Mouse (Mus musculus) thymus, adult 2 months (tissue): ENCODE measurements around the gene Vgf. TPM values are rescaled to one million over a fixed set of nuclear protein-coding genes. Genes with fewer than 3 reads are reported as not detected.

ENCODE experiments used
- DNase-seq: peaks from one replicate; pipeline ENCODE4 v3.0.0; 2021
- H3K27ac ChIP-seq: fragments of 200-500 bp; 2 replicates; pipeline ENCODE4 v1.5.1; 2012; ENCODE audit warnings: low read length, control low read depth; ENCODE audit not compliant: control insufficient read depth, insufficient read depth
- H3K27me3 ChIP-seq: fragments of 200-500 bp; 2 replicates; pipeline ENCODE4 v1.6.1; 2012; ENCODE audit warnings: mild to moderate bottlenecking, low read length, moderate library complexity, mixed read lengths; ENCODE audit not compliant: control insufficient read depth, insufficient read depth
- H3K36me3 ChIP-seq: fragments of 200-500 bp; 2 replicates; pipeline ENCODE4 v1.6.1; 2012; ENCODE audit warnings: mild to moderate bottlenecking, low read length, moderate library complexity; ENCODE audit not compliant: control insufficient read depth, insufficient read depth
- H3K4me1 ChIP-seq: fragments of 200-500 bp; replicated peaks from 2 replicates; pipeline ENCODE4 v1.6.1; 2012; ENCODE audit warnings: low read length; ENCODE audit not compliant: control insufficient read depth, insufficient read depth
- H3K4me3 ChIP-seq: fragments of 200-500 bp; 2 replicates; pipeline ENCODE4 v1.5.1; 2012; ENCODE audit warnings: mild to moderate bottlenecking, low read length, control low read depth, moderate library complexity; ENCODE audit not compliant: control insufficient read depth, insufficient read depth
- CTCF ChIP-seq: fragments of 200-500 bp; IDR thresholded peaks from 2 replicates; pipeline ENCODE4 v1.5.1; 2012; ENCODE audit warnings: mild to moderate bottlenecking, control low read depth, low read length, moderate library complexity, borderline replicate concordance; ENCODE audit not compliant: control insufficient read depth, poor library complexity, insufficient read depth; ENCODE audit errors: extremely low read depth
- POLR2A ChIP-seq: fragments of 200-500 bp; IDR thresholded peaks from 2 replicates; pipeline ENCODE4 v1.6.1; 2012; ENCODE audit warnings: mild to moderate bottlenecking, low read length, control low read depth, moderate library complexity; ENCODE audit not compliant: control insufficient read depth, poor library complexity, insufficient read depth; ENCODE audit errors: extremely low read depth
- WGBS: fragments of 180-500 bp; shearing (Covaris S2); methylation state at CpG from one replicate; pipeline ENCODE4 v1.1.7; 2018; 5-methylcytosine and 5-hydroxymethylcytosine counted together
- polyA plus RNA-seq: library from polyadenylated mRNA; depleted of rRNA; stranded (reverse); fragments of >200 nt; gene quantifications from 2 replicates; pipeline ENCODE4 v1.2.3, GENCODE M21; 2012

The Vgf gene
- polyA plus RNA-seq, 1 experiment: 0.58 TPM

DNA sequence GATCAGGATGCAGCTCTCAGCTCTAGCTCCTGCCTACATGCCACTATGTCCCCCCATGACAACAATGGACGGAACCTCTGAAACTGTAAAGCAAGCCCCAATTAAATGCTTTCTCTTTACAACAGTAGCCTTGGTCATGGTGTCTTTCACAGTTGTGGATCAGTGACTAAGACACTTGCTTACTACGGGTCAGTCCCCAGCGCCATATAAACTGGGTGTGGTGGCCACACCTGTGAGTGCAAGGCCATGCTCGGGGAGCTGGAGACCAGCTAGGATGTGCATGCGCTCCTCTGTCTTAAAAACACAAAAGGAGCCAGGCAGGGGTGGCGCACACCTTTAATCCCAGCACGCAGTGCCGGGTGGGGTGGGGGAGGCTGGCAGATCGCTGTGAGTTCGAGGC, 13.3 kb downstream of the Vgf start:
- 97% methylated on average over 10 of the region's 10 CpGs for WGBS
- no peak for TF ChIP-seq CTCF
- TF ChIP-seq POLR2A: no peak
- no peaks in the 10 kb centered on the region for H3K27me3 ChIP-seq
- H3K4me1 ChIP-seq: no peaks in the 10 kb centered on the region
- no peak overlapping the region for H3K4me3 ChIP-seq
- no peak overlapping the region for H3K27ac ChIP-seq
- H3K36me3 ChIP-seq: peaks cover 7% of the 10 kb centered on the region
- DNase-seq: no peak

- Histone ChIP-seq H3K4me1 (peaks cover 9% of the 10 kb centered on the region), H3K27me3 (no peaks in the 10 kb centered on the region), H3K36me3 (peaks cover 7% of the 10 kb centered on the region), H3K27ac (no peak overlapping the region), H3K4me3 (no peak overlapping the region)
- WGBS: 94% methylated on average over 10 of the region's 10 CpGs
- DNase-seq: no peak
- TF ChIP-seq CTCF (no peak), POLR2A (no peak)
These were observed 15.2 kb downstream of the Vgf start for GRCm38 (mm10) chr5:137041442-137041841.

- 98% methylated on average over 7 of the region's 7 CpGs for WGBS
These were observed 17.8 kb downstream of the Vgf start for GRCm38 (mm10) chr5:137043997-137044396.

DNA sequence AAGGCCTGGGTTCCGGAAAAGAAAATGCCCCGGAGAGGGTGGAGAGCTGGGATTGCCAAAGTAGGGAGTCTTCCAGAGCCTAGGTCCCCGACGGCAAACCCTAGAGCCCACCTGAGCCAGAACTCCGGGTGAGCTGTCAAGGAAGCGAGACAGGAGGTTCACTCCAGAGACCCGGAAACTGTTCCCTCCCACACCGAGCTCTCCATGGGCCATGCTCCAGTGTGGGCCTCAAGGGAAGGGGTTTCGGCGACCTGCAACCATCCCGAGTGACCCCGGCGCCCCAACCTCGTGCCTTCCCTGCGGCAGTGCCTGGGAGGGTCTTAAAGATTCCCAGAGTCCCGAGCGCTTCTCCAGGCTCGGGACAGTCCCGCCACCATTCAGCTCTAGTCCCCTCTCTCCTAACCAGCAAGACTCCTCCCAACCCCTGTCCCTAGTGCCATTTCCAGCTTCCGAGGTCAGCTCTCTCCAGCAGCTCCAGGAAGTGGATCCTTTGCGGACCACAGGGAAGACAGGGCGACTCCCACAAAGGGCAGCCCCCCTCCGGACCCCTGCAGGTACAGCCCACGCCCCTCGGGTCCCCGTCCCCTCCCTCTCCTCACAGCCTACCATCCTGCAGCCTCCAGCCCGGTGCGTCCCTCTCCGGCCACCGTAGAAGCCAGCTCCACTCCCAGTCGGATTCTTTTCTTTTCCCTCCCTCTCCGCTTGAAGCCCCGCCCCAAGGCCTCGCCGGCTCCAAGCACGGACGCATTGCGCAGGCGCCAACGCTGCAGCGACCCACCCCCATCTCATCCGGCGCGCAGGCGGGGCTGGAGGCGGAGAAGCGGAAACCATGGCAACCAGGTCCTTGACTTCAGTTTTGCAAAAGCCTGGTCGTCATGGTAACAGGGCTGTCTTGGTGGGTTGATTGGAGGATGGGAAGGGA, 19.5 kb downstream of the Vgf start, which contains the start of gene Ap1s1:
TSS of gene Ap1s1 (minus strand) at position 734 of the 922 bp plus-strand sequence.
- TF ChIP-seq CTCF (peak; percentile 46; the same call in 1 of the 2 replicates), POLR2A (0 out of 2 replicates have a peak, but pooled peaks have one; percentile 37)
- peaks cover 9% of the 10 kb centered on the region for H3K4me1 ChIP-seq
- no peaks in the 10 kb centered on the region for H3K27me3 ChIP-seq
- DNase-seq: peak; percentile 99
- H3K4me3 ChIP-seq: peak within 1 kb of the TSS; percentile 82
- no peak within 1 kb of the TSS for H3K27ac ChIP-seq
- WGBS: under 1% methylated on average over 48 of the region's 48 CpGs
- no peaks in the 10 kb centered on the region; the same call in 1 of the 2 replicates for H3K36me3 ChIP-seq

More at GRCm38 (mm10) chr5:137043997-137044396, 17.8 kb downstream of the Vgf start:
- TF ChIP-seq CTCF: no peak
- TF ChIP-seq POLR2A: no peak
- no peak overlapping the region for H3K4me3 ChIP-seq
- no peak overlapping the region for H3K27ac ChIP-seq
- H3K4me1 ChIP-seq: peaks cover 9% of the 10 kb centered on the region
- no peaks in the 10 kb centered on the region for H3K27me3 ChIP-seq
- H3K36me3 ChIP-seq: no peaks in the 10 kb centered on the region; the same call in 1 of the 2 replicates
- DNase-seq: no peak

GRCm38 (mm10) chr5:137046324-137046718, 20.1 kb downstream of the Vgf start:
- TF ChIP-seq CTCF (no peak), POLR2A (no peak)
- H3K4me1 ChIP-seq: peaks cover 9% of the 10 kb centered on the region
- WGBS: 34% methylated on average over 5 of the region's 5 CpGs
- no peak overlapping the region for H3K4me3 ChIP-seq
- DNase-seq: no peak
- H3K27ac ChIP-seq: no peak overlapping the region
- no peaks in the 10 kb centered on the region; the same call in 1 of the 2 replicates for H3K36me3 ChIP-seq
- no peaks in the 10 kb centered on the region for H3K27me3 ChIP-seq

DNA sequence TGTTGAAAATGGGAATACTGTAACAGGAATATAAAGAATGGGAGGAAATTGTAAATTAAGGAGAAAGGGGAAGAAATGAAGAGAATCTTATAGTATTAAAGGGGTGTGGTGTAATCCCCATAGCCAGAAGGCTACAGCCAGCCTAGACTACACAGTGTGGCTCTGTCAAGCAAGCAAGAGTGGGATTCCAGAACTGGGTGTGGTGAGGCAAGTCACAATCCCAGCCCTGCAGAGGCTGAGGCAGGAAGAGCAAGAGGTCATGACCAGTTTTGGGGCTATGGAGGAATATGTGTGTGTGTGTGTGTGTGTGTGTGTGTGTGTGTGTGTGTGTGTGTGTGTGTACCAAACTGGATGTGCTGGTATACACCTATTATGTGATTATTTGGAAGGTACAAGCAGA, 20.8 kb downstream of the Vgf start:
- TF ChIP-seq POLR2A (no peak), CTCF (no peak)
- no peak for DNase-seq
- Histone ChIP-seq H3K27me3 (no peaks in the 10 kb centered on the region), H3K27ac (no peak overlapping the region), H3K36me3 (no peaks in the 10 kb centered on the region; the same call in 1 of the 2 replicates), H3K4me3 (no peak overlapping the region), H3K4me1 (peaks cover 9% of the 10 kb centered on the region)

DNA sequence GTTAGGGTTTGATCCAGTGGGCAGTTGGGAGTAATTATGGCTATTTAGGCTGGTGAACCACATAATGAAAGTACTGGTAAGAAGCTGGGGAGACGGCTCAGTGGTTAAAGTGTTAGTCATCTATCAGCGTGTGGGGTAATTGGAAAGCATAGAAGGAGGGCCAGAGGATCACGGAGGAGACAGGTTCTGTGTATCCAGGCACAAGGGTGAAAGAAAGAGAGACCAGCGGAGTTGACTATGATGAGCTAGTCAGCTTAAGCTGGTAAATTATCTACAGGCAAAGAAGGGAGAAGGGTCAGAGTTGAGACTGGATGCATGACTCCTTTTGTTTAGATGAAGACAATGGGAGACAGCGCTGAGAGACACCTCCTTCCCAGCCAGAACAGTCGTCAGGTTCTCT, 24.9 kb downstream of the Vgf start:
- DNase-seq: no peak
- WGBS: 85% methylated on average over 6 of the region's 6 CpGs

More for the DNA sequence above, 24.9 kb downstream of the Vgf start:
- H3K36me3 ChIP-seq: no peaks in the 10 kb centered on the region
- 0 out of 2 replicates have a peak, but pooled peaks cover 3% of the 10 kb centered on the region for H3K4me1 ChIP-seq
- TF ChIP-seq POLR2A: no peak
- TF ChIP-seq CTCF: no peak
- H3K27me3 ChIP-seq: no peaks in the 10 kb centered on the region
- H3K27ac ChIP-seq: no peak overlapping the region
- H3K4me3 ChIP-seq: no peak overlapping the region
